Mouse (Mus musculus) MEL (cell line): Measurements from ENCODE around the gene Schip1. TPM values are rescaled to one million over a fixed set of nuclear protein-coding genes. Genes with fewer than 3 reads are reported as not detected.
A peak's percentile ranks its signal among the peaks of the same experiment; 100 is the strongest.

Experiments
- DNase-seq: peaks from one replicate; pipeline ENCODE4 v3.0.0; 2011; ENCODE audit warnings: low read depth, low spot score
- H3K27ac ChIP-seq: 2 replicates; pipeline ENCODE4 v1.5.1; 2012; ENCODE audit warnings: low read depth, mild to moderate bottlenecking, control low read depth, low read length, moderate library complexity; ENCODE audit not compliant: control insufficient read depth
- H3K27me3 ChIP-seq, 2 experiments: fragments of 150-350 bp in 1 of 2; sonication (generic) in 1 of 2; 2 replicates each; pipeline ENCODE4 v1.6.1; 2012; ENCODE audit warnings: low read length in 2 of 2, mild to moderate bottlenecking in 2 of 2, improper control_type of control experiment in 1 of 2, moderate library complexity in 1 of 2; ENCODE audit not compliant: insufficient read depth in 2 of 2, control insufficient read depth in 1 of 2
- H3K36me3 ChIP-seq, 2 experiments: 2 replicates each; pipeline ENCODE4 v1.6.1; 2012 to 2014; ENCODE audit warnings: low read length in 2 of 2, improper control_type of control experiment in 1 of 2, inconsistent platforms in 1 of 2, mild to moderate bottlenecking in 1 of 2; ENCODE audit not compliant: insufficient read depth in 2 of 2, control insufficient read depth in 1 of 2
- H3K4me1 ChIP-seq, 2 experiments: fragments of 150-350 bp in 1 of 2; sonication (generic) in 1 of 2; 2 replicates each; pipeline ENCODE4 v1.6.1; 2012; ENCODE audit warnings: low read length in 2 of 2, improper control_type of control experiment in 1 of 2, mild to moderate bottlenecking in 1 of 2; ENCODE audit not compliant: insufficient read depth in 2 of 2, control insufficient read depth in 1 of 2
- H3K4me3 ChIP-seq, 2 experiments: fragments of 150-350 bp in 1 of 2; sonication (generic) in 1 of 2; 2 replicates each; pipeline ENCODE4 v1.5.1; 2012; ENCODE audit warnings: low read depth in 2 of 2, low read length in 2 of 2, mild to moderate bottlenecking in 2 of 2, moderate library complexity in 2 of 2, control low read depth in 1 of 2, improper control_type of control experiment in 1 of 2; ENCODE audit not compliant: control insufficient read depth in 1 of 2, insufficient read depth in 1 of 2
- H3K79me2 ChIP-seq: 2 replicates; pipeline ENCODE4 v1.6.1; 2012; ENCODE audit warnings: mild to moderate bottlenecking, low read length, moderate library complexity; ENCODE audit not compliant: control insufficient read depth, poor library complexity, insufficient read depth
- H3K9ac ChIP-seq: 2 replicates; pipeline ENCODE4 v1.6.1; 2012; ENCODE audit warnings: low read depth, mild to moderate bottlenecking, control low read depth, low read length, moderate library complexity; ENCODE audit not compliant: control insufficient read depth, poor library complexity, severe bottlenecking
- H3K9me3 ChIP-seq: fragments of 150-350 bp; sonication (generic); replicated peaks from 2 replicates; pipeline ENCODE4 v1.6.1; 2012; ENCODE audit warnings: mild to moderate bottlenecking, low read length, improper control_type of control experiment, moderate library complexity; ENCODE audit not compliant: insufficient read depth
- CTCF ChIP-seq, 3 experiments: IDR thresholded peaks in 2 of 3; conservative IDR thresholded peaks in 1 of 3; 2 replicates each; pipeline ENCODE4 v1.5.1; 2011 to 2012; ENCODE audit warnings: low read length in 3 of 3, low read depth in 2 of 3, mild to moderate bottlenecking in 2 of 3, improper control_type of control experiment in 1 of 3, inconsistent platforms in 1 of 3, mixed read lengths in 1 of 3, moderate library complexity in 1 of 3; ENCODE audit not compliant: control insufficient read depth in 1 of 3, insufficient read depth in 1 of 3, poor library complexity in 1 of 3, severe bottlenecking in 1 of 3
- ELF1 ChIP-seq: IDR thresholded peaks from 2 replicates; pipeline ENCODE4 v1.6.1; 2014; ENCODE audit warnings: low read depth, mild to moderate bottlenecking, inconsistent platforms, low read length, improper control_type of control experiment, moderate library complexity
- EP300 ChIP-seq, 2 experiments: IDR thresholded peaks; 2 replicates each; pipeline ENCODE4 v1.6.1; 2011; ENCODE audit warnings: improper control_type of control experiment in 2 of 2, low read length in 2 of 2, low read depth in 1 of 2, mild to moderate bottlenecking in 1 of 2
- ETS1 ChIP-seq: IDR thresholded peaks from 2 replicates; pipeline ENCODE4 v1.6.1; 2012; ENCODE audit warnings: low read depth, mild to moderate bottlenecking, inconsistent platforms, low read length, improper control_type of control experiment, moderate library complexity
- GABPA ChIP-seq: IDR thresholded peaks from 2 replicates; pipeline ENCODE4 v1.6.1; 2012; ENCODE audit warnings: low read depth, mild to moderate bottlenecking, inconsistent platforms, low read length, improper control_type of control experiment, moderate library complexity
- GATA1 ChIP-seq: IDR thresholded peaks from 2 replicates; pipeline ENCODE4 v1.6.1; 2011; ENCODE audit warnings: low read depth, low read length, improper control_type of control experiment
- HCFC1 ChIP-seq: IDR thresholded peaks from 2 replicates; pipeline ENCODE4 v1.6.1; 2012; ENCODE audit warnings: low read depth, mild to moderate bottlenecking, inconsistent platforms, low read length, improper control_type of control experiment, moderate library complexity
- MAZ ChIP-seq: IDR thresholded peaks from 2 replicates; pipeline ENCODE4 v1.6.1; 2012; ENCODE audit warnings: low read depth, mild to moderate bottlenecking, inconsistent platforms, low read length, improper control_type of control experiment
- POLR2A ChIP-seq, 2 experiments: IDR thresholded peaks; 2 replicates each; pipeline ENCODE4 v1.6.1; 2011 to 2012; ENCODE audit warnings: low read length in 2 of 2, mild to moderate bottlenecking in 2 of 2, control low read depth in 1 of 2, improper control_type of control experiment in 1 of 2, low read depth in 1 of 2, moderate library complexity in 1 of 2; ENCODE audit not compliant: control insufficient read depth in 1 of 2, insufficient read depth in 1 of 2, poor library complexity in 1 of 2
- RAD21 ChIP-seq: IDR thresholded peaks from 2 replicates; pipeline ENCODE4 v1.6.1; 2011; ENCODE audit warnings: mild to moderate bottlenecking, low read depth, low read length, improper control_type of control experiment
- RCOR1 ChIP-seq: IDR thresholded peaks from 2 replicates; pipeline ENCODE4 v1.6.1; 2012; ENCODE audit warnings: low read depth, mild to moderate bottlenecking, inconsistent platforms, low read length, improper control_type of control experiment
- SIN3A ChIP-seq: IDR thresholded peaks from 2 replicates; pipeline ENCODE4 v1.6.1; 2012; ENCODE audit warnings: low read length, improper control_type of control experiment, inconsistent platforms
- SMC3 ChIP-seq: IDR thresholded peaks from 2 replicates; pipeline ENCODE4 v1.6.1; 2011; ENCODE audit warnings: low read depth, low read length, improper control_type of control experiment
- TAL1 ChIP-seq: IDR thresholded peaks from 2 replicates; pipeline ENCODE4 v1.6.1; 2012; ENCODE audit warnings: mild to moderate bottlenecking, inconsistent platforms, low read length, moderate library complexity, mixed read lengths
- ZC3H11A ChIP-seq: IDR thresholded peaks from 2 replicates; pipeline ENCODE4 v1.6.1; 2012; ENCODE audit warnings: low read depth, mild to moderate bottlenecking, inconsistent platforms, low read length, improper control_type of control experiment
- ZMIZ1 ChIP-seq: IDR thresholded peaks from 2 replicates; pipeline ENCODE4 v1.6.1; 2012; ENCODE audit warnings: low read depth, mild to moderate bottlenecking, inconsistent platforms, low read length, improper control_type of control experiment, moderate library complexity
- polyA plus RNA-seq, 2 experiments: library from polyadenylated mRNA; stranded (reverse) in 1 of 2; unstranded in 1 of 2; fragments of >175 nt in 1 of 2; fragments of >200 nt in 1 of 2; gene quantifications; 2 replicates each; pipeline versions ENCODE4 v1.2.1 to v1.2.4; 2012; ENCODE audit warnings: low replicate concordance in 2 of 2, low read depth in 1 of 2; ENCODE audit not compliant: insufficient read length in 2 of 2, insufficient read depth in 1 of 2, missing spikeins in 1 of 2
- total RNA-seq: library from RNA; depleted of rRNA; stranded (reverse); fragments of 300-350 nt; gene quantifications from 2 replicates; pipeline ENCODE4 v1.2.3, GENCODE M21; 2012

Gene Schip1
- total and polyA plus RNA-seq, 3 experiments, result 10.1 to 12.4 TPM; not detected in 1

GRCm38 (mm10) chr3:68581591-68581990 lies 517.0 kb downstream of the Schip1 start:
- TF ChIP-seq RCOR1 (no peak), ETS1 (no peak), SIN3A (no peak), EP300 (IDR thresholded peaks at IDR 0.05; ENCODE audit: low read depth in 1 of 2, low read length in 2 of 2) (no peak), GABPA (no peak), ZMIZ1 (no peak), TAL1 (no peak), CTCF (IDR thresholded peaks at IDR 0.05 in 2 of 3, conservative IDR thresholded peaks at IDR 0.05 in 1 of 3; ENCODE audit: control insufficient read depth in 1 of 3, insufficient read depth in 1 of 3, low read depth in 2 of 3, low read length in 3 of 3, poor library complexity in 1 of 3, severe bottlenecking in 1 of 3) (no peak)
- H3K9me3 ChIP-seq, result no peaks in the 10 kb centered on the region
- H3K9ac ChIP-seq, result no peak overlapping the region
- H3K4me3 ChIP-seq, result no peak overlapping the region
- no peaks in the 10 kb centered on the region for H3K4me1 ChIP-seq
- DNase-seq, result no peak
- no peaks in the 10 kb centered on the region for H3K79me2 ChIP-seq
- no peaks in the 10 kb centered on the region for H3K36me3 ChIP-seq
- H3K27ac ChIP-seq, result no peak overlapping the region
- H3K27me3 ChIP-seq, result no peaks in the 10 kb centered on the region

DNA sequence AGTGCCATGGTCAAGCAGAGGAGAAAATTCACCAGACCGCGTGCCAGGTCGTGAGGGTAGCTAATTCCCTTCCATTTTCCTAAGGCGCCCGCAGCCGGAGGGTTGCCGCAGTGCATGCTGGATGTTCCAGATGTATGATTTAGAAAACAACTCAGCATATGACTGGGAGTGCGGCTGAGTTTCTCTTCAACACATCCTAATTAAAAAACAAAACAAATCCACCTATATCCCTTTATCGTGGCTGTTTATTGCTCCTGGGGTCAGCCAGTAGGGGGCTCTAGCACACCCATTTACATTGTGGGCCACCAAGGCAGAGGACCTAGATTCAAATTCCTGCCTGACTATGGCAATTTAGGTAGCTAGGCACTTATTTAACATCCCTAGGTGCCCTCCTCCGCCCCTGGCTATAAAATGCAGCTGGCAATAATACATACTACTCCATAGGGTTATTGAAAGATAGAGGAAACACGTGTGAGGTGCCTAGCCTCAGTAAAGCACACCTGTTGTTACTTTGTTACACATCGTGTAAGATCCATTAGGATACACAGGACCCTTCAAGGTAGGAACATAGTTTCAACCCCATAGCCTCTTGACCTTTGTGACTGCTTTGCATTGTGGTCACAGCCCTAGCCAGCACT lies 517.6 kb downstream of the Schip1 start:
- Histone ChIP-seq H3K4me1 (no peaks in the 10 kb centered on the region), H3K79me2 (no peaks in the 10 kb centered on the region), H3K4me3 (no peak overlapping the region), H3K27me3 (no peaks in the 10 kb centered on the region), H3K36me3 (no peaks in the 10 kb centered on the region), H3K9ac (no peak overlapping the region), H3K27ac (no peak overlapping the region), H3K9me3 (no peaks in the 10 kb centered on the region)
- no peak for TF ChIP-seq HCFC1
- no peak for TF ChIP-seq POLR2A (IDR thresholded peaks at IDR 0.05; ENCODE audit: control insufficient read depth in 1 of 2, insufficient read depth in 1 of 2, low read depth in 1 of 2, low read length in 2 of 2, poor library complexity in 1 of 2)
- peak; percentile 49 to 58 (median 57) for TF ChIP-seq CTCF (IDR thresholded peaks at IDR 0.05 in 2 of 3, conservative IDR thresholded peaks at IDR 0.05 in 1 of 3; ENCODE audit: control insufficient read depth in 1 of 3, insufficient read depth in 1 of 3, low read depth in 2 of 3, low read length in 3 of 3, poor library complexity in 1 of 3, severe bottlenecking in 1 of 3)
- TF ChIP-seq GATA1, result no peak
- TF ChIP-seq MAZ, result no peak
- TF ChIP-seq ELF1, result no peak
- TF ChIP-seq SMC3, result peak; percentile 19; the same call in 1 of the 2 replicates
- no peak for TF ChIP-seq ZC3H11A
- peak; percentile 10 for TF ChIP-seq RAD21
- no peak for TF ChIP-seq SIN3A
- DNase-seq, result peak; percentile 28
